Mouse (Mus musculus): ENCODE data around the gene BC034090.

BC034090 gene

GRCm38 (mm10) chr1:155242488-155242745 is 1.8 kb downstream of the BC034090 start:
- DNase-seq (ENCODE audit: low spot score in 2 of 2) = no peak

- no peak for DNase-seq (ENCODE audit: low spot score in 2 of 2)
Measured at GRCm38 (mm10) chr1:155241701-155242487, 2.4 kb downstream of the BC034090 start.

GRCm38 (mm10) chr1:155239962-155240717 is 4.1 kb downstream of the BC034090 start:
- no peak for DNase-seq (ENCODE audit: low spot score in 2 of 2)

- no peak for DNase-seq (ENCODE audit: low spot score in 2 of 2)
Measured at GRCm38 (mm10) chr1:155239169-155239568, 5.1 kb downstream of the BC034090 start.

GRCm38 (mm10) chr1:155238126-155238525 is 6.1 kb downstream of the BC034090 start:
- DNase-seq (ENCODE audit: low spot score in 2 of 2) = no peak

- DNase-seq (ENCODE audit: low spot score in 2 of 2) = no peak
Measured at GRCm38 (mm10) chr1:155237390-155237789, 6.9 kb downstream of the BC034090 start.

GRCm38 (mm10) chr1:155236306-155237024 is 7.8 kb downstream of the BC034090 start:
- DNase-seq (ENCODE audit: low spot score in 2 of 2) = no peak

GRCm38 (mm10) chr1:155235641-155236040 is 8.6 kb downstream of the BC034090 start:
- no peak for DNase-seq (ENCODE audit: low spot score in 2 of 2)

GRCm38 (mm10) chr1:155233931-155234607 is 10.2 kb downstream of the BC034090 start:
- no peak for DNase-seq (ENCODE audit: low spot score in 2 of 2)

GRCm38 (mm10) chr1:155233378-155233777 is 10.9 kb downstream of the BC034090 start:
- no peak for DNase-seq (ENCODE audit: low spot score in 2 of 2)

- DNase-seq (ENCODE audit: low spot score in 2 of 2) = no peak
Measured at GRCm38 (mm10) chr1:155232786-155233185, 11.5 kb downstream of the BC034090 start.

GRCm38 (mm10) chr1:155232385-155232784 is 11.9 kb downstream of the BC034090 start:
- DNase-seq (ENCODE audit: low spot score in 2 of 2) = no peak

GRCm38 (mm10) chr1:155229464-155230411 is 14.5 kb downstream of the BC034090 start:
- no peak for DNase-seq (ENCODE audit: low spot score in 2 of 2)

GRCm38 (mm10) chr1:155223849-155224554 is 20.2 kb downstream of the BC034090 start:
- DNase-seq (ENCODE audit: low spot score in 2 of 2) = peak; percentile 78 to 90

- DNase-seq (ENCODE audit: low spot score in 2 of 2) = peak; percentile 24 to 35
Measured at GRCm38 (mm10) chr1:155223036-155223435, 21.2 kb downstream of the BC034090 start.

GRCm38 (mm10) chr1:155222101-155222669 is 22.1 kb downstream of the BC034090 start:
- DNase-seq (ENCODE audit: low spot score in 2 of 2) = no peak

GRCm38 (mm10) chr1:155218924-155219323 is 25.3 kb downstream of the BC034090 start:
- no peak for DNase-seq (ENCODE audit: low spot score in 2 of 2)

- DNase-seq (ENCODE audit: low spot score in 2 of 2) = peak; percentile 27 to 53
Measured at GRCm38 (mm10) chr1:155217865-155218541, 26.2 kb downstream of the BC034090 start.

GRCm38 (mm10) chr1:155216844-155217243 is 27.4 kb downstream of the BC034090 start:
- DNase-seq (ENCODE audit: low spot score in 2 of 2) = no peak
